Mouse (Mus musculus) testis, adult 2 months (tissue): ENCODE results near the gene Camkk2. TPM values are rescaled to one million over a fixed set of nuclear protein-coding genes. Genes with fewer than 3 reads are reported as not detected.

ENCODE experiments used
- H3K27ac ChIP-seq: fragments of 200-500 bp; 2 replicates; pipeline ENCODE4 v1.5.1; 2012; ENCODE audit warnings: low read depth, low read length; ENCODE audit not compliant: control insufficient read depth, insufficient read depth
- H3K27me3 ChIP-seq: fragments of 200-500 bp; 2 replicates; pipeline ENCODE4 v1.6.1; 2012; ENCODE audit warnings: mild to moderate bottlenecking, low read length, moderate library complexity; ENCODE audit not compliant: control insufficient read depth, insufficient read depth
- H3K36me3 ChIP-seq: fragments of 200-500 bp; 2 replicates; pipeline ENCODE4 v1.6.1; 2012; ENCODE audit warnings: mild to moderate bottlenecking, low read length; ENCODE audit not compliant: control insufficient read depth, insufficient read depth
- H3K4me1 ChIP-seq: fragments of 200-500 bp; 2 replicates; pipeline ENCODE4 v1.6.1; 2012; ENCODE audit warnings: low read length; ENCODE audit not compliant: control insufficient read depth, insufficient read depth
- H3K4me3 ChIP-seq: fragments of 200-500 bp; 2 replicates; pipeline ENCODE4 v1.5.1; 2012; ENCODE audit warnings: low read depth, mild to moderate bottlenecking, low read length, moderate library complexity, mixed read lengths; ENCODE audit not compliant: control insufficient read depth
- CTCF ChIP-seq: fragments of 200-500 bp; IDR thresholded peaks from 2 replicates; pipeline ENCODE4 v1.5.1; 2012; ENCODE audit warnings: low read depth, mild to moderate bottlenecking, inconsistent platforms, low read length, moderate library complexity; ENCODE audit not compliant: control insufficient read depth, insufficient read depth, insufficient replicate concordance
- POLR2A ChIP-seq: fragments of 200-500 bp; IDR thresholded peaks from 2 replicates; pipeline ENCODE4 v1.6.1; 2012; ENCODE audit warnings: low read depth, mild to moderate bottlenecking, inconsistent platforms, low read length, moderate library complexity; ENCODE audit not compliant: control insufficient read depth
- polyA plus RNA-seq: library from polyadenylated mRNA; depleted of rRNA; stranded (reverse); fragments of >200 nt; gene quantifications from 2 replicates; pipeline ENCODE4 v1.2.3, GENCODE M21; 2012

Camkk2 gene
- polyA plus RNA-seq, 1 experiment = 22.3 TPM

- Histone ChIP-seq H3K27me3 (no peaks in the 10 kb centered on the region), H3K36me3 (no peaks in the 10 kb centered on the region), H3K4me1 (no peaks in the 10 kb centered on the region), H3K27ac (no peak overlapping the region), H3K4me3 (no peak overlapping the region)
- TF ChIP-seq CTCF = no peak
- TF ChIP-seq POLR2A = no peak
Observed at GRCm38 (mm10) chr5:122718400-122718799, 60.8 kb downstream of the Camkk2 start.

GRCm38 (mm10) chr5:122716793-122717192 lies 62.4 kb downstream of the Camkk2 start:
- H3K4me3 ChIP-seq = no peak overlapping the region
- no peak for TF ChIP-seq POLR2A
- TF ChIP-seq CTCF = no peak
- no peak overlapping the region for H3K27ac ChIP-seq
- no peaks in the 10 kb centered on the region for H3K36me3 ChIP-seq
- H3K27me3 ChIP-seq = no peaks in the 10 kb centered on the region
- H3K4me1 ChIP-seq = no peaks in the 10 kb centered on the region

- Histone ChIP-seq H3K4me1 (no peaks in the 10 kb centered on the region), H3K36me3 (no peaks in the 10 kb centered on the region), H3K4me3 (no peak overlapping the region), H3K27me3 (no peaks in the 10 kb centered on the region), H3K27ac (no peak overlapping the region)
- TF ChIP-seq POLR2A (no peak), CTCF (no peak)
Observed at GRCm38 (mm10) chr5:122715723-122716122, 63.5 kb downstream of the Camkk2 start.

- Histone ChIP-seq H3K4me1 (peaks cover 7% of the 10 kb centered on the region), H3K4me3 (no peak overlapping the region), H3K27ac (no peak overlapping the region), H3K36me3 (no peaks in the 10 kb centered on the region), H3K27me3 (no peaks in the 10 kb centered on the region)
- TF ChIP-seq POLR2A (no peak), CTCF (no peak)
Observed at GRCm38 (mm10) chr5:122708819-122709218, 70.4 kb downstream of the Camkk2 start.

GRCm38 (mm10) chr5:122707276-122708181 lies 71.7 kb downstream of the Camkk2 start, which contains the start of gene P2rx4:
Gene P2rx4 (plus strand): TSS chr5:122707544.
- Histone ChIP-seq H3K36me3 (no peaks in the 10 kb centered on the region), H3K4me1 (peaks cover 7% of the 10 kb centered on the region), H3K27me3 (no peaks in the 10 kb centered on the region), H3K4me3 (peak within 1 kb of the TSS; percentile 91), H3K27ac (peak within 1 kb of the TSS; percentile 41)
- TF ChIP-seq POLR2A (peak; percentile 59), CTCF (no peak)

- Histone ChIP-seq H3K27ac (peak overlapping the region; percentile 41), H3K4me3 (peak overlapping the region; percentile 91), H3K4me1 (peaks cover 7% of the 10 kb centered on the region), H3K36me3 (no peaks in the 10 kb centered on the region), H3K27me3 (no peaks in the 10 kb centered on the region)
- no peak for TF ChIP-seq CTCF
- TF ChIP-seq POLR2A = no peak
Observed at GRCm38 (mm10) chr5:122706917-122707275, 72.3 kb downstream of the Camkk2 start.

GRCm38 (mm10) chr5:122705174-122705573 lies 74.0 kb downstream of the Camkk2 start:
- H3K27ac ChIP-seq = no peak overlapping the region
- H3K4me3 ChIP-seq = no peak overlapping the region
- H3K4me1 ChIP-seq = peaks cover 7% of the 10 kb centered on the region
- TF ChIP-seq POLR2A (no peak), CTCF (no peak)
- H3K36me3 ChIP-seq = no peaks in the 10 kb centered on the region
- no peaks in the 10 kb centered on the region for H3K27me3 ChIP-seq

- Histone ChIP-seq H3K27me3 (no peaks in the 10 kb centered on the region), H3K4me1 (peaks cover 7% of the 10 kb centered on the region), H3K27ac (no peak overlapping the region), H3K36me3 (no peaks in the 10 kb centered on the region), H3K4me3 (no peak overlapping the region)
- TF ChIP-seq CTCF (no peak), POLR2A (no peak)
Observed at GRCm38 (mm10) chr5:122704571-122704970, 74.6 kb downstream of the Camkk2 start.
